Mouse (Mus musculus) lung, adult 2 months (tissue): Measurements from ENCODE around the gene Lbx2. TPM values are rescaled to one million over a fixed set of nuclear protein-coding genes. Genes with fewer than 3 reads are reported as not detected.

ENCODE experiments used
- DNase-seq: peaks from one replicate; pipeline ENCODE4 v3.0.0; 2022
- H3K4me1 ChIP-seq: fragments of 200-500 bp; 2 replicates; pipeline ENCODE4 v1.6.1; 2011; ENCODE audit warnings: low read length; ENCODE audit not compliant: control insufficient read depth, insufficient read depth
- H3K4me3 ChIP-seq: fragments of 200-500 bp; replicated peaks from 2 replicates; pipeline ENCODE3; 2011; ENCODE audit warnings: low read depth, mild to moderate bottlenecking, control low read depth, low read length; ENCODE audit errors: extremely low read depth
- CTCF ChIP-seq: fragments of 200-500 bp; IDR thresholded peaks from 2 replicates; pipeline ENCODE4 v1.5.1; 2011; ENCODE audit warnings: mild to moderate bottlenecking, low read length, control low read depth; ENCODE audit not compliant: insufficient read depth
- POLR2A ChIP-seq: fragments of 200-500 bp; IDR thresholded peaks from 2 replicates; pipeline ENCODE4 v1.6.1; 2011; ENCODE audit warnings: low read depth, mild to moderate bottlenecking, control low read depth, low read length, borderline replicate concordance; ENCODE audit errors: extremely low read depth
- WGBS: fragments of 180-500 bp; shearing (Covaris S2); methylation state at CpG from one replicate; pipeline ENCODE4 v1.1.7; 2018; 5-methylcytosine and 5-hydroxymethylcytosine counted together
- polyA plus RNA-seq: library from polyadenylated mRNA; depleted of rRNA; stranded (reverse); fragments of >200 nt; gene quantifications from 2 replicates; pipeline ENCODE4 v1.2.3, GENCODE M21; 2012

Gene Lbx2
- polyA plus RNA-seq, 1 experiment: 4.6 TPM

DNA sequence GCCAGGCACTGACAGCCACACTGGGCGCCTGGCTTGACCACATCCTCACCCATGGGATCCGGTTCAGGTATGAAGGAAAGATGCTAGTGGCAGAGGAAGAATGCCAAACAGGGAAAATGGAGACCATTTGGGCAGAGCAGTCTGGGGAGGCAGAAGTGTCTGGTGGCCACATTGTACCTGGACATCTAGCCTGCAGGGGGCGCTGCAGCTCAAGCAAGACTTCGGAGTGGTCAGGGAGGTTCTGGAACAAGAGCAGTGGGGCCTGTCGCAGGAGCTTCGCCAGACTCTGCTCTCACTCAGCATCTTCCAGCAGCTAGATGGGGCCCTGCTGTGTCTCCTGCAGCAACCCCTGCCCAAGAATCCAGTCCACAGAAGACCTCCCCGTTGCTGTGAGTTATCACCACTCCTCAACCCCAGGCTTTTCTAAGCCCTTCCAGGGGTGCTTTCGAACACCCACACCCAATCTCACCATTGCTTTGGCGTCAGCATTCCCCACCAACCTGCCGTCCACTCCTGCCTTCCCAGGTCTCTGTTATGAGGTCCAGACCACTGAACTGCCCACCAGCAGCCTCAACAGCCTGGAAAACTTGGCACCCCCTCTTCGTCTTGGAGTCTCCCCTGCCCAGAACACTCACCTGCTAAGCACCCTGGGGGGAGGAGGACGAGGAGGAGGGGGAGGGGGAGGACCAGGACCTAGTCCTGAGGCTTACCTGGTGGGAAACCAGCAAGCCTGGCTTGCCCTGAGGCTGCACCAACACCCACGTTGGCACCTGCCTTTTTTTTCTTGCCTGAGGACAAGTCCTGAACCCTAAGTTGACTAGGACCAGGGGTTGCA, 21.6 kb downstream of the Lbx2 start:
- Histone ChIP-seq H3K4me3 (no peak overlapping the region), H3K4me1 (peaks cover under 1% of the 10 kb centered on the region; the same call in 1 of the 2 replicates)
- WGBS: 37% methylated on average over 13 of the region's 13 CpGs
- peak; percentile 78 for TF ChIP-seq CTCF
- no peak for TF ChIP-seq POLR2A
- peak; percentile 73 for DNase-seq

DNA sequence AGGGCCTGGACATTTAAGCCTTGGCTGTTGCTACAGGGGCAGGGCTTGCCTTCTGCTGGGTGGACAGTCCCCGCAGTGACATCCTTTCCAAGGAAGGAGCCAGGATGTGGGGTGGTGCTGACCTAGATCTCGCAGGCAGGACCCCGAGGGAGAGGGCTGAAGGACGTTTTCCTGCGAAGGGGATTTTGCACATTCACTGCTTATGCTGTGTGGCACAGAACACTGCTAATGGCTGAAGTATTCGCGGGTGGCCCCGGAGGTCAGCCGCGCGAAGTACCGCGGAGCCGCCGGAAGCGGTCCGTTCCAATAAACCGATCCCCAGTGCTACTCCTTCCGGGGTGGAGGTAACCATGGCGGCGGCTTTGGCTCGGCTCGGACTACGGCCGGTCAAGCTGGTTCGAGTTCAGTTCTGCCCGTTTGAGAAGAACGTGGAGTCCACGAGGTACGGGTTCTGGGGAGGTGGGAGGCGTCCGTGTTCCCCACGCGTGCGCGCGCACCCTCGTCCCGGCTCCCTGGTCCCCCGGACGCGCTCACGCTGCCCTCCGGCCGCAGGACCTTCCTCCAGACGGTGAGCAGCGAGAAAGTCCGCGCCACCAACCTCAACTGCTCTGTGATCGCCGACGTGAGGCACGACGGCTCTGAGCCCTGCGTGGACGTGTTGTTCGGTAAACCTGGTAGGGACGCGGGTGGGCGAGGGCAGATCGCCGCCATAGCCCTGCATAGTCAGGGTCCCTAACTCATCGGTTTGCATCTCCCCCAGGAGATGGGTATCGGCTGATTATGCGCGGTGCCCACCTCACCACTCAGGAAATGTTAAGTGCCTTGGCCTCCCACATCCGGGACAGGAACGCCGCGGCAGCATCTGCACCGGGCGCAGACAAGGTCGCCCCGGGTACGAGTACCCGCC, 22.8 kb downstream of the Lbx2 start, which contains the start of gene Mrpl53:
Mrpl53 (plus strand) TSS at position 279 of the 907 bp plus-strand sequence.
- peak; percentile 85 for DNase-seq
- Histone ChIP-seq H3K4me3 (peak within 1 kb of the TSS; percentile 76), H3K4me1 (no peaks in the 10 kb centered on the region)
- TF ChIP-seq POLR2A (peak; percentile 88; the same call in 1 of the 2 replicates), CTCF (no peak)
- under 1% methylated on average over 76 of the region's 76 CpGs for WGBS

DNA sequence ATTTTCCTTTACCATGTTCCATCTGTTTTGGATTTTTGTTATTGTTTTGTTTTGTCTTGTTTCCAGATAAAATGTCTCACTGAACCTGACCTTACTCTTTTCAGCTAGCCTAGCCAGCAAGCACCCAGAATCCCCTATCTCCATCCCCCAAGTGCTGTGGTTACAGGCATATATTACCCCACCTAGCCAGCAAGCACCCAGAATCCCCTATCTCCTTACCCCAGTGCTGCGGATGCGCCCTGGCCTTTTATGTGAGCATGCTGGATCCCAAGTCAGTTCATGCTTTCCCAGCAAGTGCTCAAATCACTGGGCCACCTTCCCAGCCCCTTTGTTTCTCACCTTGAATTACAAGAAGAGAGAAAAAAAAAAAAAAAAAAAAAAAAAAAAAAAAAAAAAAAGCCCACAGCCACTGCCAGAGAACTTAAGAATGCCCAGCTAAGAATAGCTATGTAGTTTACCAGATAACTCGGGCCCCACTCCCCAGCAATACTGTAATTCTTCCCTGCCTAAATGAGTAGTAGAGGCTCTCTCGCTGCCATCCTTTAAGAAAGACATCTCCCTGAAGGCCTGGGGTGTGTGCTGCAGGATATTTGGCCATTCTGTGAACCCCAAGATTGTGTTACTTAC, 25.5 kb downstream of the Lbx2 start:
- Histone ChIP-seq H3K4me3 (no peak overlapping the region), H3K4me1 (peaks cover 3% of the 10 kb centered on the region; the same call in 1 of the 2 replicates)
- WGBS: 88% methylated on average over 4 of the region's 4 CpGs
- DNase-seq: no peak
- TF ChIP-seq CTCF (no peak), POLR2A (no peak)

DNA sequence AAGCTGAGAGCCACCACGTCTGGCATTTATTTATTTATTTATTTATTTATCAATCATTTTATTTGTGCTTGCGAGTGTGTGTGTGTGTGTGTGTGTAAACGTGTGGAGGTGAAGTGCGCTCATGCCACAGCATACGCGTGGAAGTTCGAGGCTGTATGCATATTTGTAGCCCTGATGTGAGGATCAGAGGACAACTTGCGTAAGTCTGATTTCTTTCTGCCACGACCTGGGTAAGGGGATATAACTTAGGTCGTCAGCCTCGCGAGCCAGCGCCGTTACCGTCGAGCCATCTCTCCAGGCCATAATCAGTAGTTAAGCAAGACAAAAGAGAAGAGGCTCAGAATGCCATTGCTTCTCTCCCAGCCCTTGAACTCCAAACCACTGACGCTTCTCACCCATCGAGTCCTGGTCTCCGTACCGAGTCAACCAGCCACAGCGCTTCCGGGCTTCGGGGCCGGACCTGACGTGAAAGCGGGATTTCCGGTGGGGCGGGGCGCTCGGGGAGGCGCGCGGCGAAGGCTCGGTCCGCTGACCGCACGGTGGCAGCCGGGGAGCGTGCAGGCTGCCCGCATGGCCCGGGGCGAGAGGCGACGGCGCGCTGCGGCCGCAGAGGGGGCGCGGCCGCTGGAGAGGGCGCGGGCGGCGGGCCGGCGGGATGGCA, 29.0 kb downstream of the Lbx2 start, which contains the start of gene Mogs:
Mogs (plus strand) TSS at position 486 of the 661 bp plus-strand sequence.
- peaks cover 3% of the 10 kb centered on the region; the same call in 1 of the 2 replicates for H3K4me1 ChIP-seq
- H3K4me3 ChIP-seq: peak within 1 kb of the TSS; percentile 99
- DNase-seq: peak; percentile 94
- TF ChIP-seq POLR2A: peak; percentile 96
- no peak for TF ChIP-seq CTCF
- WGBS: 2% methylated on average over 52 of the region's 58 CpGs

DNA sequence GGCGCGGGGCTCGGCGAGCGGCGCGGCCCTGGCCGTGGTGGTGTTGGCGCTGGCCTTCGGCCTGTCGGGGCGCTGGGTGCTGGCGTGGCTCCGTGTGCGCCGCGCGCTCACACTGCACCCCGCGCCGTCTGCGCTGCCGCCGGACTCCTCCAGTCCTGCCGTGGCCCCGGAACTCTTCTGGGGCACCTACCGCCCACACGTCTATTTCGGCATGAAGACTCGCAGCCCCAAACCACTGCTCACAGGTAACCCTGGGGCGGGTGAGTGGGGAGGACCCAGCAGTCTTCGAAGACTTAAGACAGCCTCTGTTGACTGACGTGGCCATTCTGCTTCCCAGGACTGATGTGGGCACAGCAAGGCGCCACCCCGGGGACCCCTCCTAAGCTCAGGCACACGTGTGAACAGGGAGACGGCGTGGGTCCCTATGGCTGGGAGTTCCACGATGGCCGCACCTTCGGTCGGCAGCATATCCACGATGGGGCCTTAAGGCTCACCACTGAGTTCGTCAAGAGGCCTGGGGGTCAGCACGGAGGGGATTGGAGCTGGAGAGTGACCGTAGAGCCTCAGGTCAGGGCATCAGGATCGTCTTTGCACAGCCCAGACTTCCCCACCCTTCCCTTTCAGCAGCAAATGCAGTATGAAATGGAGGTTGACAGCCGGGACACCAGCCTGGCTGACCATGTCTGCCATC, 29.7 kb downstream of the Lbx2 start:
- Histone ChIP-seq H3K4me1 (peaks cover 7% of the 10 kb centered on the region), H3K4me3 (peak overlapping the region; percentile 99)
- under 1% methylated on average over 38 of the region's 48 CpGs for WGBS
- no peak for DNase-seq
- no peak for TF ChIP-seq CTCF
- TF ChIP-seq POLR2A: no peak

DNA sequence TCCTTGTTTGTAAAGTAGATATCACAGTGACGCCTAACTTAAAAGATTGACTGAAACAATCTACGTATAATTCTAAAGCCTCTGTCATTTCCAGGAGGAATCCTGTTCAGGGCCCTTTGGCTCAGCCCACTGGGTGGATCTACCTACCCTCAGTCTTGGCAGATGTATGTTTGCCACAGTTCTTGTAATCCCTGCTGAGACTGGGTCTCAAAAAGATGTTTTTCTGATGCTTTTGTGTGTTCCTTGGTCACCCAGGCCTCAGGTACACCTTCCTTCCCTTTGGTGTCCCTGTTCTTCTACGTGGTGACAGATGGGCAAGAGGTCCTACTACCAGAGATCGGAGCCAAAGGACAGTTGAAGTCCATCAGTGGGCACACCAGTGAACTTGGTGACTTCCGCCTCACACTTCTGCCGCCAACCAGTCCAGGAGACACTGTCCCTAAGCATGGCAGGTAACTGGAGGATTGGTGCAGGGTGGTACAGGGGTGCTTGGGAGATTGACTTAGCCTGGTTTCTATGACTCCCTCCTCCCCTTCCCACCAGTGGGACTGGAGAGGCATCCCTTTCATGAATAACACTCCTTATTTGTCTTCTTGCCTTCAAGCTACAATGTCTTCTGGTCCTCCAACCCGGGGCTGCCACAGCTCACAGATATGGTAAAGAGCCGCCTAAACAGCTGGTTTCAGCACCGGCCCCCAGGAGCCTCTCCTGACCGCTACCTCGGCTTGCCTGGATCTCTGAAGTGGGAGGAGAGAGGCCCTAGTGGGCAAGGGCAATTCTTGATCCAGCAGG, 30.4 kb downstream of the Lbx2 start:
- 66% methylated on average over 11 of the region's 11 CpGs for WGBS
- Histone ChIP-seq H3K4me3 (no peak overlapping the region), H3K4me1 (peaks cover 7% of the 10 kb centered on the region)
- no peak for TF ChIP-seq CTCF
- TF ChIP-seq POLR2A: 0 out of 2 replicates have a peak, but pooled peaks have one; percentile 10
- no peak for DNase-seq

DNA sequence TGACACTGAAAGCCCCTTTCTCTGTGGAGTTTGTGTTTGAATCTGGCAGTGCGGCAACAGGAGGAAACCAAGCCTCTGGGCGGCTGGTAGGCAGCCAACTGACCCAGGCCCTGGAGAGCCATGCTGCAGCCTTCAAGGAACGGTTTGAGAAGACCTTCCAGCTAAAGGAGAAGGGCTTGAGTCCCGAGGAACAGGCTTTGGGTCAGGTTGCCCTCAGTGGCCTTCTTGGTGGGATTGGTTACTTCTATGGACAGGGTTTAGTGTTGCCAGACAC, 30.9 kb downstream of the Lbx2 start:
- peaks cover 8% of the 10 kb centered on the region for H3K4me1 ChIP-seq
- 74% methylated on average over 4 of the region's 4 CpGs for whole genome bisulfite sequencing
- no peak for TF ChIP-seq POLR2A
- TF ChIP-seq CTCF: no peak
- no peak overlapping the region for H3K4me3 ChIP-seq
- DNase-seq: no peak

DNA sequence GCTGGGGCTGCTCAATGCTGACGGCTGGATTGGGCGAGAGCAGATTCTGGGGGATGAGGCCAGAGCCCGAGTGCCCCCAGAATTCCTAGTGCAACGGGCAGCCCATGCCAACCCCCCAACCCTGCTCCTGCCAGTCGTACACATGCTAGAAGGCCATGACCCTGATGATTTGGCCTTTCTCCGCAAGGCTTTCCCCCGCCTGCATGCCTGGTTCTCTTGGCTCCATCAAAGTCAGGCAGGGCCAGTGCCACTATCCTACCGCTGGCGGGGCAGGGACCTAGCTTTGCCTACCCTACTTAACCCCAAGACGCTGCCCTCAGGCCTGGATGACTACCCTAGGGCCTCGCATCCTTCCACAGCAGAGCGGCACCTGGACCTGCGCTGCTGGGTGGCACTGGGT, 31.4 kb downstream of the Lbx2 start:
- Histone ChIP-seq H3K4me3 (no peak overlapping the region), H3K4me1 (peaks cover 12% of the 10 kb centered on the region)
- DNase-seq: no peak
- TF ChIP-seq CTCF (no peak), POLR2A (no peak)
- 89% methylated on average over 13 of the region's 13 CpGs for WGBS
